Mouse (Mus musculus) bone marrow macrophage, adult 2 months (primary cell): Measurements from ENCODE around the gene Slc6a4.

Source experiments
- CTCF ChIP-seq: IDR thresholded peaks from 2 replicates; pipeline ENCODE4 v1.5.1; 2012; ENCODE audit warnings: low read depth, mild to moderate bottlenecking, low read length, moderate library complexity
- POLR2A ChIP-seq: IDR thresholded peaks from 2 replicates; pipeline ENCODE4 v1.6.1; 2012; ENCODE audit warnings: mild to moderate bottlenecking, low read depth, low read length, borderline replicate concordance

DNA sequence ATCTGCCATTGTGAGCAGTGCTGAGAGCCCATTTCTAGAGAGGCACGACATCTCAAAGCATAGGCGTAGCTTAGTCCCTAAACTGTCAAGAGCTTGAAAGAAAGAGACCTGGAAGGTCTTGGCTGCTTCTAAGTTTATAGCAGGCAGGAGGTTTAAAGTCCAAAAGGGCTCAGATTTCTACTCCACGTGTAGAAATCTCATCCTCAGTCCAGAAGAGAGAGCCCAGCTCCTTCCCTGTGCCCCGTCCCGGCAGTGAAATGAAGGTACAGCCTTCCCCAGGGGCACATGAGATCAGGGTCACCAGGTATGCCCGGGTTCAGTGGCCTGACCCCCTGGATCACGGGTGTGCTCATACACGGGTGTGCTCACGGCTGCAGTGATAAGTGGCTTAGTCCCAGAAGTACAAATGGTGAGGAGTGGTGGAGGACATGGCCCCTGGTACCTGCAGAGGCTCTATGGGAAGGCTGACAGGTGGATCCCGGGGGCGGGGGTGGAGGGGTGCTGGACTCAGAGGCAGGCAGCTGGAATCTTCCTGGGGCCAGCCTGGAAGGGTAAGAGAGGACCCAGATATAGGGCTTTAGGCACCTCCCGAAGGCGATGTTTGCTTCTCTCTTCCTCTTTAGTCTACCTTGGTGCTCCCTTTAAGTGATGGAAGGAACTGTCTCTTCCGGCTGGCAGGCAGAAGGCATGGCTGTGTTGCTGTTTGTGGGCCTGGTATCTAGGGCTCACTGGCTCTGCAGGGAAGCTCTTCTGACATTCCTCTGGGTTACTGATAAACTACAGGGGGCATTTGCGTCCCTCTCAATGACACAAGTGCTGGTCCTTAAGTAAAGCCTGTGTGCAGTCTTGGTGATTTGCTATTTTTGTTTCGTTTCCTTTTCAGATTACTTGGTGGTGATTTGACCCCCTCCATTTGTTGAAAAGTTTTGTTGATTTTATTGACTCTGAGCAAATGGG is 10.9 kb downstream of the Slc6a4 start:
- TF ChIP-seq CTCF, result no peak
- TF ChIP-seq POLR2A, result no peak
